Mouse (Mus musculus) heart, embryonic 13.5 days (tissue): ENCODE data around the gene Mlxip. TPM values are rescaled to one million over a fixed set of nuclear protein-coding genes. Genes with fewer than 3 reads are reported as not detected.

Source experiments
- ATAC-seq: fragments of 200-750 bp; cut with Nextera tagmentation; 2 replicates; pipeline ENCODE4 v1.8.0; 2017; ENCODE audit warnings: moderate TSS enrichment; ENCODE audit not compliant: insufficient number of reproducible peaks, low FRiP score, low TSS enrichment; ENCODE audit errors: extremely low read depth
- H3K27ac ChIP-seq: fragments of 300-500 bp; sonication (generic); replicated peaks from 2 replicates; pipeline ENCODE4 v1.5.1; 2015; ENCODE audit warnings: moderate library complexity, mild to moderate bottlenecking, inconsistent platforms
- H3K27me3 ChIP-seq: fragments of 300-500 bp; sonication (generic); replicated peaks from 2 replicates; pipeline ENCODE4 v1.6.1; 2015; ENCODE audit warnings: mild to moderate bottlenecking, inconsistent platforms
- H3K36me3 ChIP-seq: fragments of 300-500 bp; sonication (generic); 2 replicates; pipeline ENCODE4 v1.6.1; 2015; ENCODE audit warnings: mild to moderate bottlenecking, inconsistent platforms
- H3K4me1 ChIP-seq: fragments of 300-500 bp; sonication (generic); 2 replicates; pipeline ENCODE4 v1.6.1; 2015; ENCODE audit warnings: inconsistent platforms
- H3K4me2 ChIP-seq: fragments of 300-500 bp; sonication (generic); 2 replicates; pipeline ENCODE4 v1.6.1; 2015; ENCODE audit warnings: inconsistent platforms, mild to moderate bottlenecking, moderate library complexity
- H3K4me3 ChIP-seq: fragments of 300-500 bp; sonication (generic); 2 replicates; pipeline ENCODE4 v1.5.1; 2015; ENCODE audit warnings: moderate library complexity, mild to moderate bottlenecking, inconsistent platforms
- H3K9ac ChIP-seq: fragments of 300-500 bp; sonication (generic); 2 replicates; pipeline ENCODE4 v1.6.1; 2015; ENCODE audit warnings: inconsistent platforms, mild to moderate bottlenecking, moderate library complexity
- H3K9me3 ChIP-seq: fragments of 300-500 bp; sonication (generic); 2 replicates; pipeline ENCODE4 v1.6.1; 2016; ENCODE audit warnings: inconsistent platforms
- WGBS: fragments of 180-500 bp; shearing (Covaris S2); methylation state at CpG from one replicate; pipeline ENCODE4 v1.1.7; 2015; ENCODE audit warnings: mixed read lengths; 5-methylcytosine and 5-hydroxymethylcytosine counted together
- polyA plus RNA-seq: library from polyadenylated mRNA; unstranded; fragments of >200 nt; fragmentation: Nextera tagmentation; extraction: Ambion mirVana; gene quantifications from 2 replicates; pipeline ENCODE4 v1.2.1, GENCODE M21; 2015

Gene Mlxip
- polyA plus RNA-seq, 1 experiment from 2014 or later = 11.7 TPM

GRCm38 (mm10) chr5:123436071-123436779, 41.6 kb downstream of the Mlxip start:
- Histone ChIP-seq H3K27me3 (no peaks in the 10 kb centered on the region), H3K36me3 (peaks cover 5% of the 10 kb centered on the region), H3K27ac (no peak overlapping the region; the same call in 1 of the 2 replicates), H3K4me2 (no peak overlapping the region), H3K9me3 (no peaks in the 10 kb centered on the region), H3K4me1 (peaks cover 52% of the 10 kb centered on the region), H3K4me3 (no peak overlapping the region), H3K9ac (no peak overlapping the region)
- ATAC-seq = no peak
- WGBS = 63% methylated on average over 8 of the region's 8 CpGs

DNA sequence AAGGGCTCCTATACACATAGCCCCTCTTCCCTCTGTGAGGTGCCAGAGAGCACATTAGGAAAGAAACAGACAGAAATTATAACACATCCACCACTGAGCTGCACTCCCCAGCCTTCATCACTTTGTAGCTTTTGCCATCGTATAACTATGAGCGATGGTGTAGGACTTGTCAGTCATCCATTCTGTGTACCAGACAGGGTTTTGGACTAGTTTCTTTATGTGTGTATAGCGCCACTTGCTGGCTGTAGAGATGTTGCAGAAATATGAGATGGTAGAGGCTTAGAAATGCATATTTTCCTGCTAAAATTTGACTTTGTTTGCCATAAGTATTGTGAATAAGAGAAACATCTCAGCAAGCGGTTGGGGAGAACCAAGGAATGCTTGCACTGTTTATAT, 42.2 kb downstream of the Mlxip start:
- H3K4me2 ChIP-seq = no peak overlapping the region
- H3K36me3 ChIP-seq = peaks cover 6% of the 10 kb centered on the region
- ATAC-seq = no peak
- no peak overlapping the region; the same call in 1 of the 2 replicates for H3K27ac ChIP-seq
- no peak overlapping the region for H3K4me3 ChIP-seq
- WGBS = 32% methylated on average over 4 of the region's 4 CpGs
- H3K9ac ChIP-seq = no peak overlapping the region
- no peaks in the 10 kb centered on the region for H3K27me3 ChIP-seq
- no peaks in the 10 kb centered on the region for H3K9me3 ChIP-seq
- peaks cover 46% of the 10 kb centered on the region for H3K4me1 ChIP-seq

- Histone ChIP-seq H3K27me3 (no peaks in the 10 kb centered on the region), H3K4me2 (no peak overlapping the region), H3K27ac (no peak overlapping the region), H3K4me1 (peaks cover 33% of the 10 kb centered on the region), H3K9ac (peak overlapping the region; percentile 7; the same call in 1 of the 2 replicates), H3K4me3 (no peak overlapping the region), H3K36me3 (peaks cover 22% of the 10 kb centered on the region), H3K9me3 (no peaks in the 10 kb centered on the region)
- WGBS = 68% methylated on average over 3 of the region's 3 CpGs
- no peak for ATAC-seq
Measured at GRCm38 (mm10) chr5:123438381-123438780, 43.8 kb downstream of the Mlxip start.

DNA sequence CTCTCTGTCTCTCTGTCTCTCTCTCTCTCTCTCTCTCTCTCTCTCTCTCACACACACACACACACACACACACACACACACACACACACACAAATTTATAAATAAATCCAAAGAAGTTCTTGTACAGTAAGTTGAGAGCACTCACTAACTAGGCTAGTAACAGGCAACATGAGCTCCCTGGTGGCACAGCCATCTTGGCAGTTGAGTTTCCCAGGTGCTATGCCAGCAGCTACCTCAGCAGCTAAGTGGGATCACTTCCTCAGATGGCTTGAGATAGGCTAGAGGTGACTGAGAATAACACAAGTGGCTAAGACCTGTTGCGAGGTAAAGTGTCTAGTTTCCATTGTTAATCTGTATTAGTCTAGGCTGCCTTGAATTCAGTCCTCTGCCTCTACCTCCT, 44.7 kb downstream of the Mlxip start:
- ATAC-seq = no peak
- 70% methylated on average over 1 of the region's 1 CpGs for WGBS
- Histone ChIP-seq H3K27ac (no peak overlapping the region), H3K4me3 (no peak overlapping the region), H3K9ac (no peak overlapping the region), H3K9me3 (no peaks in the 10 kb centered on the region), H3K4me2 (no peak overlapping the region), H3K4me1 (peaks cover 33% of the 10 kb centered on the region), H3K27me3 (no peaks in the 10 kb centered on the region), H3K36me3 (peaks cover 29% of the 10 kb centered on the region)

DNA sequence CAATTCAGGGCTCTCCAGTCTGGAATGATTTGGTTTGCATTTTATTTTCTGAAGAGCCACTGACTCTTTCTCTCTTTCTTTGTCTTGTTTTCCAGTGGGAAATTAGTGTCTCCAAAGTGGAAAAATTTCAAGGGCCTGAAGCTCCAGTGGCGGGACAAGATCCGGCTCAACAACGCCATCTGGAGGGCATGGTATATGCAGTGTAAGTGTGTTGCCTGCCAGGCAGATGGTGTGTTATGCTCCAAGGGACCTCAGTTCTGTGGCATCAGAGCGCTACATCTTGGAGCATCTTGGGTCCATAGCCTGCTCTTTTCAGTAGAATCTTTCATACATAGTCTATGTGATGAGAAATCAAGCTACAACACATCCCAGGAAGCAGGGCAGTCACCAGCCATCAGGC, 45.3 kb downstream of the Mlxip start:
- 81% methylated on average over 4 of the region's 4 CpGs for WGBS
- no peak overlapping the region for H3K4me3 ChIP-seq
- H3K9me3 ChIP-seq = no peaks in the 10 kb centered on the region
- peaks cover 31% of the 10 kb centered on the region for H3K4me1 ChIP-seq
- ATAC-seq = no peak
- no peak overlapping the region for H3K4me2 ChIP-seq
- no peak overlapping the region for H3K27ac ChIP-seq
- H3K27me3 ChIP-seq = no peaks in the 10 kb centered on the region
- no peak overlapping the region for H3K9ac ChIP-seq
- H3K36me3 ChIP-seq = peaks cover 35% of the 10 kb centered on the region

DNA sequence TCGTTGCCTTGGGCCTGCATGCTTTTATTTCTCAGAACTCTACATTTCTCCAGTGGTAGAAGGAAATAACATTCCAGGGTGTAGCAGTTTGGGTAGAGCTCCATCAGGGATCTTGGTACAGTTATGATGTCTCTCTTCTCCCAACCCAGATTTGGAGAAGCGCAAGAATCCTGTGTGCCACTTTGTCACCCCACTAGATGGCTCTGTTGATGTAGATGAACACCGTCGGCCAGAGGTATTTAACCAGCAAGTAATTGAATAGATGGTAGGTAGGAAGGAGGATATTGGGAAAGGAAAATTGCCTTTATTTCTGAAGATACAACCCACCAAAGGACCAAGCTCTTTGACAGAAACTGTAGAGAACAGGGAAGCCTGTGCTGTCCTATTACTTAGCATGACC, 46.1 kb downstream of the Mlxip start:
- Histone ChIP-seq H3K27me3 (no peaks in the 10 kb centered on the region), H3K36me3 (peaks cover 42% of the 10 kb centered on the region), H3K27ac (no peak overlapping the region), H3K4me3 (no peak overlapping the region), H3K9ac (no peak overlapping the region), H3K9me3 (no peaks in the 10 kb centered on the region), H3K4me1 (peaks cover 30% of the 10 kb centered on the region), H3K4me2 (no peak overlapping the region)
- WGBS = 63% methylated on average over 4 of the region's 4 CpGs
- ATAC-seq = no peak

DNA sequence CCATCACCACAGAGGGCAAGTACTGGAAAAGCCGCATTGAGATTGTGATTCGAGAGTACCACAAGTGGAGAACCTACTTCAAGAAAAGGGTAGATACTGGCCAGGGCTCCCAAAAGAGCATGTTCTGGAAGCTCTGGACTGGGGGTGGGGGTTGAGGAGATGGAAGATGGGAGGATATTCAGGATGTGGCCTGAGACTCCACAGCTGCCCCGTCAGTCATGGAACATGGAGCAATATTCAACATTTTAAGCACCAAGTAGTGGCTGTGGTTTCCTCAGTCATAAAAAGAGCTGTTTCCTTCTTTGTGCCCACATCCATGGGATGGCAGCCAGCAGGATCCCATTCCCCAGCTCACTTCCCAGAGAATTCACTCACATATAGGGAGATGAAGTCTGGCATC, 47.7 kb downstream of the Mlxip start:
- Histone ChIP-seq H3K4me1 (peaks cover 19% of the 10 kb centered on the region), H3K27me3 (no peaks in the 10 kb centered on the region), H3K9me3 (no peaks in the 10 kb centered on the region), H3K9ac (no peak overlapping the region), H3K4me3 (no peak overlapping the region), H3K4me2 (no peak overlapping the region), H3K36me3 (peaks cover 58% of the 10 kb centered on the region), H3K27ac (no peak overlapping the region)
- no peak for ATAC-seq
- WGBS = 89% methylated on average over 3 of the region's 3 CpGs

GRCm38 (mm10) chr5:123444069-123444468, 49.5 kb downstream of the Mlxip start:
- no peak overlapping the region for H3K27ac ChIP-seq
- no peak overlapping the region for H3K4me2 ChIP-seq
- no peak; the same call in 1 of the 2 replicates for ATAC-seq
- H3K9me3 ChIP-seq = no peaks in the 10 kb centered on the region
- H3K27me3 ChIP-seq = no peaks in the 10 kb centered on the region
- no peak overlapping the region for H3K9ac ChIP-seq
- peaks cover 76% of the 10 kb centered on the region for H3K36me3 ChIP-seq
- 45% methylated on average over 4 of the region's 4 CpGs for WGBS
- peaks cover 3% of the 10 kb centered on the region for H3K4me1 ChIP-seq
- H3K4me3 ChIP-seq = no peak overlapping the region

GRCm38 (mm10) chr5:123444849-123445334, 50.3 kb downstream of the Mlxip start:
- no peaks in the 10 kb centered on the region for H3K9me3 ChIP-seq
- H3K4me3 ChIP-seq = no peak overlapping the region
- H3K36me3 ChIP-seq = peaks cover 84% of the 10 kb centered on the region
- ATAC-seq = no peak
- no peak overlapping the region for H3K9ac ChIP-seq
- 85% methylated on average over 5 of the region's 5 CpGs for WGBS
- H3K4me2 ChIP-seq = no peak overlapping the region
- H3K4me1 ChIP-seq = peaks cover 3% of the 10 kb centered on the region; the same call in 1 of the 2 replicates
- no peaks in the 10 kb centered on the region for H3K27me3 ChIP-seq
- no peak overlapping the region for H3K27ac ChIP-seq

DNA sequence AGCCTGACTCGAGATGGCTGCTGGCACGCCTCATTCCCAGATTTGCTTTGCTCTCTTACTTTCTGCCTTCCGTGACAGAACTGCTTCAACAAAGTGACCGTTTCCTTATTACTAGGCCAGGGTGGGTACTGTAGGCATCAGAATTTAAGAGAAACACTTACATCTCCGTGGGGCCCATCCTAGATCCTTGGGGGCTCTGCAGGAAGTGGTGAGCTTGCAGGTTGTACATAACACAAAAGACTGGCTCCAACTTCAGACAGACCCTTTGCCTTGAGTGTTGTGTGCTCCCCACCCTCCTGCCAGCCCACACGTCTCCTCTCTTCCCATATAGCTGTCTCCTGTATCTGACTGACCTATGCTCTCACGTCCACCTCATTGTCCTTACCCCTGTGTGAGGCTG, 57.3 kb downstream of the Mlxip start:
- no peaks in the 10 kb centered on the region for H3K27me3 ChIP-seq
- peaks cover 99% of the 10 kb centered on the region for H3K36me3 ChIP-seq
- H3K27ac ChIP-seq = no peak overlapping the region
- no peak overlapping the region for H3K9ac ChIP-seq
- H3K4me3 ChIP-seq = no peak overlapping the region
- no peaks in the 10 kb centered on the region for H3K4me1 ChIP-seq
- no peak overlapping the region for H3K4me2 ChIP-seq
- H3K9me3 ChIP-seq = no peaks in the 10 kb centered on the region
- no peak for ATAC-seq
- WGBS = 81% methylated on average over 7 of the region's 7 CpGs

DNA sequence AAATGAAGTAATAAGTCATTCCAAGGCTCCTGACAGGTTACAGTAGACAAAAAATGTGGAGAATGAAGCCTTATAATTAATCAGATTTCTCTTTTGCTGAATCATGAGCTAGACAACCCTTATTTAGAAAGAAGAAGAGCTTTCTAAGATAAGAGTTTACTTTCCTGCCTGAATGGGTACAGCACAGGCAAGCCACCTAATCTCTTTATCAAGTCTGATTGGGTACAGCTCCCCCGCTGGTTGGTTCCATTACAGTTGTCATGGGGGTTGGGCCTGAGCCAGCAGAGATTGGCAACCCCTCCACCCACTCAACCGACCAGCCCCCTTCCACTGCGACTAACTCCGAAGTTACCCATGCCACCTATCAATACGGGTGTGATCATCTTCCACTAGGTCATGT, 66.8 kb downstream of the Mlxip start:
- Histone ChIP-seq H3K27me3 (no peaks in the 10 kb centered on the region), H3K36me3 (peaks cover 20% of the 10 kb centered on the region), H3K9me3 (no peaks in the 10 kb centered on the region), H3K4me3 (no peak overlapping the region), H3K9ac (no peak overlapping the region), H3K4me2 (no peak overlapping the region), H3K4me1 (no peaks in the 10 kb centered on the region), H3K27ac (no peak overlapping the region)
- no peak for ATAC-seq
- WGBS = 28% methylated on average over 5 of the region's 5 CpGs

DNA sequence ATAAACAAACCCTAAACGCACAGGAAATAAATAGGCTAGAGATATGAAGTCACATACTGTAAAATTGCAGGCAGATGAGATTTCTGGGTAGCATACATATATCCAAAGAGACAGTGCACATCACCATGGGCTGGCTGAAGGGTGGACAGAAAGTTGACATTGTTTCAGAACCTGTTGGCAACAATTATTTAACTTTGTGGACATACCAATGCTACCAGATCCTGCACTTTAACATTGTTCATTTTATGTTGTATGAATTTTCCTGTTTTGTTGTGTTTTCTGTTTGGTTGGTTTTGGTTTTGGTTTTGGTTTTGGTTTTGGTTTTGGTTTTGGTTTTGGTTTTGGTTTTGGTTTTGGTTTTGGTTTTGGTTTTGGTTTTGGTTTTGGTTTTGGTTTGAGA, 70.0 kb downstream of the Mlxip start:
- Histone ChIP-seq H3K4me2 (no peak overlapping the region), H3K27ac (no peak overlapping the region), H3K4me1 (no peaks in the 10 kb centered on the region), H3K27me3 (no peaks in the 10 kb centered on the region), H3K9me3 (no peaks in the 10 kb centered on the region), H3K4me3 (no peak overlapping the region), H3K36me3 (peaks cover 3% of the 10 kb centered on the region; the same call in 1 of the 2 replicates), H3K9ac (no peak overlapping the region)
- no peak for ATAC-seq
- WGBS = 83% methylated on average over 1 of the region's 1 CpGs
